Mouse (Mus musculus): ENCODE measurements around the gene G6pc3. TPM values are rescaled to one million over a fixed set of nuclear protein-coding genes. Genes with fewer than 3 reads are reported as not detected.

Gene G6pc3
- total RNA-seq, 2 experiments from 2014 or later = 67.9 to 68.2 TPM

- DNase-seq (ENCODE audit: low spot score in 2 of 2) = no peak
Measured at GRCm38 (mm10) chr11:102217876-102218430, 28.5 kb downstream of the G6pc3 start.

DNA sequence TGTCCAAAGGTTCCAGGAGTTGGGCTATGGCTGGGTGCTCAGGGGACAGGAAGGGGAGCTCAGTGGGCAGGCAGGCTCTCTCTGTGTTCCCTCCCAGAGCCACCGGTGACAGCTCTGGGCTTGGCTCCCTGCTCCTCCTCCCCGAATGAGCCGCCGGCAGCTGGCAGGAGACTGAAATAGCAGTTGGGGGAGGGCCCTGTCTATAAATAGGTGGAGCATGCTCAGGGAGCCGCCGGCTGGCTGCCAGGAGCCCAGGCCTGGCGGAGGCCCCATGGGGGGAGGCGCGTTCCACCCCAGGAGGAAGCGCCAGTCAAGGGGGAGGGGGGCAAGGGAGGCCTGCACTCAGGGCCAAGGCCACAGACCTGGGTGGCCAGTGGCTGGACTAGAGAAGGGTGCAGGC is 29.4 kb downstream of the G6pc3 start:
- peak; percentile 94 to 96 for DNase-seq (ENCODE audit: low spot score in 2 of 2)

DNA sequence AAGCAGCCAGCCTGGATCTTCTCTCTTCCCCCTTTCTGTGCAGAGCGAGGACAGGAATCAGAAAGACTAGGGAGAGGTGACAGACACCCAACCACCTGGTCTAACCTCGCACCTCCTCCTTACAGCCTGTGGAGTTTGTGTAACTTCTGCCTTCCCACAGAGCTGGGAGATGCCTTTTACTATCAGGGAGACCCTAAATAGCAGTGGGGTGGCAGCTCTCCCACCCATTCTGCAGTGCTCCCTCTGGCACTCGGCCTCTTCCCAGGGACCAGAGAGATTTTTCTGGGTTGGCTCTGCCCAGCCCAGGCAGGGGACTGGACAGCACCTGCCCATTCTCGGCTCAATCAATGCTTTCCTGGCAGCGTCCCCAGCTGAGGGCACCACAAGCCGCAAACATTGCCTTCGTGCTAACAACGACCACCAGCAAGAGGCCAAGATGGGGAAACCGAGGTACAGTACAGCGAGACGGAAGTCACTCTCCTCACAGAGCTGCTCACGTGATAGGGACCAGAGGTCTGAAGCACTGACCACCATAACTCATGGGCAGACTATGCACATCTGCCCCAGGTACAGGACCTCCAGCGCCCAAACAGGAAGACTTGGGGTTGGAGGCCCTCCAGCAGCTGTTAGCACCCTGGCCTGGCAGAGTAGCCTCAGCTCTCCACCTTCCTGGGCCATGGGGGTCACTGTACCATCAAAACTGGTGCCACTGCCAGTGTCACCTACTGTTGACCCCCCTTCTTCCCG is 30.0 kb downstream of the G6pc3 start:
- no peak for DNase-seq (ENCODE audit: low spot score in 2 of 2)

GRCm38 (mm10) chr11:102219994-102220346 is 30.6 kb downstream of the G6pc3 start:
- DNase-seq (ENCODE audit: low spot score in 2 of 2) = no peak

GRCm38 (mm10) chr11:102220451-102220850 is 31.0 kb downstream of the G6pc3 start:
- DNase-seq (ENCODE audit: low spot score in 2 of 2) = peak in 1 of 2 experiments; percentile 53

DNA sequence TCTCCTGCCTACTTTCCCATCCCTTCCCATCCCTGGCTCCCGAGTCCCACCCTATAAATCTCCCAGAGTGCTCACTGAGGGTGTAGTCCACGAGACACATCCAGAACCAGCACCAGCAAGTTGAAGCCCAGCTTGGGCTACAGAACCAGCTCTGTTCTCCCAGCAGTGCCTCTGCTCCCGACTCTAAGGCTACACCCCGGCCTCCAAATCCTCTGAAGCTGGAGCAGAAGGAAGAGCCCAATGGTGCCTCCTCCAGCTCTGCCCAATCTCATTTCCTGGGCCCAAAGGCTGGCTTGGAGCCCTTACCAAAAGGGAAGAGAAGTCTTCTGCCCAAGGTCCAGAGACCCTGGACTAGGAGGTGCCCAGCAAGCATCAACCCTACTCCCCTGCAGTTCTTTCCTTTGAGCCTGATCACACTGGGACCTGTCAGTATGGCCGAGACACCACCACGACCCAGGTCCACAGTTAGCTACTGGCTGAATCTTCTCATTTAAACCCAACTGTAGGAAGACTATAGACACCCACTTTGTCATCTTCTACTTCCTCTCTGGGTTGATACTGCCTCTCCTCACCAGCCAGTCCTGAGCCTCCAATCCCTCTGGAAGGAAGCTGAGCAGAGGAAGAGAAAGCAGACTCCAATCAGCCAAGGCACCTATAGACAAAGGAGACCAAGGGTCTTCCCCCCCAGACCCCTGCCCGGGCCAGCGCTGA is 32.0 kb downstream of the G6pc3 start:
- no peak for DNase-seq (ENCODE audit: low spot score in 2 of 2)

DNA sequence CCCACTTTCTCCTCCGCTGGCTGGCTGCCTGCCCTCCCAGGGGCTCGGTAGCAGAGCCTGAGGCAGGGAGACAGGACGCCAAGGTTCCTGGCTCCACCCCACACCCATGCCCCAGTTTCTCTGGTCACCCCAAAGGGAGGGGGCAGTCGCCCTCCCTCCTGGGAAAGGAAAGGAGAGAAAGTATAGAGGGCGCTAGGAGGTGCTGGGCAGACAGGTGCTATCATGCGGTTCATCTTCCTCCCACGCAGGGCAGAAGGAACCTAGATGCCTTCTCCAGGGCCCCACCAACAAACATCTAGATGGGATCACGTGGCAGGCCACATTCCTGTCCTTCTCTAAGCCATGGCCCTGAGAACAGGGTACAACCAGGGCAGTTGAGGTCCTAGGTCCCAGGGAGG is 32.5 kb downstream of the G6pc3 start:
- no peak for DNase-seq (ENCODE audit: low spot score in 2 of 2)

GRCm38 (mm10) chr11:102223166-102223565 is 33.7 kb downstream of the G6pc3 start:
- DNase-seq (ENCODE audit: low spot score in 2 of 2) = no peak

DNA sequence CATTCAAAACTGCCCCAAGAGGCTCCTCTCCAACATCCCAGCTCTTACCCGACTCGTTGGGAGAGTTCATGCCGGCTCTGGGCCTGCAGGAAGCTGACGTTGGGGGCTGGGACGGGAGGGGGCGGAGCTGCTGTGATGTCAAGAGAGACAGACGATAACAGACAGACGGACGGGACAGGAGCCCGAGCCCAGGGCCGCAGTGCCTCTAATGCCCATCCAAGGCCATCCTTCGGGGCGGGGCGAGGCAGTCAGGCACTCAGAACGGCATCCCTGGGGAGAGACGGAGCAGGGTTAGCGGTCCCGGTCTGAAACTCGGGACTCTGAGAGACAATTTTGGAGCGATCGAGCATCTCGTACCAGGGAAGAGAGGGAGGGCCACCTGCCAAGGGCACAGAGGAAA is 35.3 kb downstream of the G6pc3 start:
- DNase-seq (ENCODE audit: low spot score in 2 of 2) = no peak

GRCm38 (mm10) chr11:102225221-102225620 is 35.8 kb downstream of the G6pc3 start:
- DNase-seq (ENCODE audit: low spot score in 2 of 2) = no peak

GRCm38 (mm10) chr11:102226067-102226978 is 36.9 kb downstream of the G6pc3 start:
- no peak for DNase-seq (ENCODE audit: low spot score in 2 of 2)

- DNase-seq (ENCODE audit: low spot score in 2 of 2) = no peak
Measured at GRCm38 (mm10) chr11:102227270-102228190, 38.1 kb downstream of the G6pc3 start.

DNA sequence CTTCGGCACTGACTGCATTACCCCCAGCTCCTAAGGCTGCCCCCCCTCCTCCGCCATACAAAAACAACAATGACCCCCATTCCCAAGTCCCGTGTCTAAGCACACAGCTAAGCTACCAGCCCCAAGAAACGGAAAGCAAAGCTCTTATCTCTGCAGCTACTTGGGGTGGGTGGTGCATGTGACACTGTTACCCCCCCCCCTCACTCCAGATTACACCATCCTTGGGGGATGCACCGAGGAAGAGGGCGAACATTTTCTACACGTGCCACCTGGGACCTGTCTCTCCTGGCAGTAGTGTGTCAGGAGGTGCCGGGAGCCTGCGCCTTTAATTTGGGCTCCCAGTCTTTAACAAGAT is 38.7 kb downstream of the G6pc3 start:
- no peak for DNase-seq (ENCODE audit: low spot score in 2 of 2)

DNA sequence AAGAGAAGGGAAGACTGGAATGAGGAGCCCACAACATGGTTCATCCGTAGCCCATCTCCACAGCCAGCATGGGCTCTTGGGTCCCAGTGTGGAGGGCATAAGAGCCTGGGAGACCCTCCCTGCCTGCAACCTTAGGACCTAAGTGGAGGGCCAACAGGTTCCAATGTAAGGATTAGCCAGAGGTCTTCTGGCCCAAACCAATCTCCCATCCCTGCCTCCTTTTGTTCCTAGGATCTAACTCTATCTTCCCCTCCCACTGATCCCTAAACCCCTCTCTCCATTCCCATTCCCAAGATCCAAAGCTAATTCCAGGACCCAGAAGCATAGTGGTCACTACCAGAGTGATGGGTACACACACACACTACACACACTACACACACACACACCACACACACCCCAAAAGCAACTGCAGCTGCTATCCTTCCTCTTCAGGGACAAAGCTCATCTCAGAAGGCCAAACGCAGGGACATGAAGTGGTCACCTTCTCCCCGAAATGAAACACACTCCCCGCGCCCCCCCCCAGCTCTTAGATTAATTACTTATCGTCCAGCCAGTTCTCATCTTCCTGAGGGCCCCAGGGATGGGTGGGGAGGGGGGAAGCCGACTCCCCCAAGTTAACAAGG is 39.3 kb downstream of the G6pc3 start:
- DNase-seq (ENCODE audit: low spot score in 2 of 2) = no peak

GRCm38 (mm10) chr11:102229331-102229953 is 40.0 kb downstream of the G6pc3 start:
- no peak for DNase-seq (ENCODE audit: low spot score in 2 of 2)

DNA sequence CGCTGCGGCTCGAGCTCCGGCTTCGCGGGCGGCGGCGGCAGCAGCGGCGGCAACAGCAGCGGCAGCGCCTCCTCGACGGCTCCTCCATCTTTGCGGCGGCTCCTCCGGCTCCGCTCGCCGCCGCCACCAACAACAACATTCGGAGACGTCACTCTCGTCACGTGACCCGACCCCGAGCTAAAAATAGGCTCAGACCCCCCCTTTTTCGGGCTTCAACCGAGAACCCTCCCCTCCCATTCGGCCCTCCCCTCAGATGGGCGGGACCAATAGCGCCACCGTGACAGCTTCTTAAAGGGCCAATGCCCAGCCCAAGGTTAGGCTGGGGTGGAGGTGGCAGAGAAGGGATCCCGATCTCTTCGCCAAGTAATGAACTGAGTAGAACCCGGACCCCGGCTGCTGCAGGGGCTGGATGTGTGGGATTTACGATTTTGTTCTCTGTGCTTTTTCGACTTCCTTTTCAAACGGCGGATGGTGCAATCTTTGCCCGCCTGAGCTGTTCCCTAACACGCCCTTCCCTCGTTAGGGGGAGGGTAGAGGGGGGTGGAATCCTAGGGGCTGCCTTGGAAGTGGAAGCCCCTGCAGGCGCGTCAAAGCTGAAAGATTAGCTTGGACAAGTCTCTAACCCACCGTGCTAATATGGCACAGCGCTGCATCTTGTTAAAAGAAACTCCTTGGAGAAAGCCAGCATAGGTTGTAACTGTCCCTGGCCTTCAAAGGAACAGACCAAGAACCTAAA is 40.8 kb downstream of the G6pc3 start, which contains the start of gene Hdac5:
Gene Hdac5 (minus strand): TSS at position 161 of the 736 bp plus-strand sequence.
- DNase-seq (ENCODE audit: low spot score in 2 of 2) = peak; percentile 97 to 99

- no peak for DNase-seq (ENCODE audit: low spot score in 2 of 2)
Measured at GRCm38 (mm10) chr11:102236022-102236421, 46.6 kb downstream of the G6pc3 start.

DNA sequence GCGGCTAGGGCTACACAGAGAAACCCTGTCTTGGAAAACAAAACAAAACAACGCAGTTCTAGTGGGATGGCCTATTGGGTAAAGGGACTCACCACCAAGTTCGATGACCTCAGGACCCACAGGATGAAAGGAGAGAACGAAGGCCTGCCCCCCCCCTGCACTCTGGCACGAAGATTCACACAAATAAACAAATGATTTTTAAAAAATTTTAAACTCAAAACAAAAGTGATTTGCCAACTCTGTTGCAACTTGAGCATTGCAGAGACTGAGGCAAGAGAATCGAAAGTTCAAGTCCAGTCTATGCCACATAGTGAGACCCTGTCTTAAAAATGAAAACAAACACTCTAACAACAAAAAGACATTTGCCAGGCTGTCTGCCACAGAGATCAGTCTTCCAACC is 51.2 kb downstream of the G6pc3 start:
- DNase-seq (ENCODE audit: low spot score in 2 of 2) = no peak

DNA sequence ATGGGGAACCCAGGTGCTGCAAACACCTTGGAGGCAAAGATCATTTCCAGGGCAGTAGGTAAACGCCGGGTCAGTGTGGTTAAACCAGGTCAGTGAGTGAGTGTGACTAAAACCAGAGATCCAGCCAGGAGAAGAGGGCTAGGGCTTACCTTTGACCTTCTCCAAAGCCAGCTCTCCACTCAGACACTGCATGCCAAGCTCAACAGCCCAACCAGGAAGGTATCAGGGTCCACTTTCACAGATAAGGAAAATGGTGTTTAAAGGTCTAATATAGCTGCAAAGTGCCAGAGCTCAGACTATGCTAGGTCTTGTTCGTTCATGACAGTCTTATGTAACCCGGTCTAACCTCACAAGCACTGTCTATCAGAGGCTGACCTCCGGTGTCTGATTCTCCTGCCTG is 51.8 kb downstream of the G6pc3 start:
- DNase-seq (ENCODE audit: low spot score in 2 of 2) = no peak

All from left cerebral cortex, adult 18-20 months (tissue).